Mouse (Mus musculus) adrenal gland, postnatal 25 days (tissue): Measurements from ENCODE around the gene Atp10b. TPM values are rescaled to one million over a fixed set of nuclear protein-coding genes. Genes with fewer than 3 reads are reported as not detected.
"Not testable (repeated sequence)": the region's sequence is repeated elsewhere in the genome, so short reads cannot be mapped to it uniquely, and the experiment has no call there.

Source experiments
- DNase-seq: peaks from one replicate; pipeline ENCODE4 v3.0.0; 2021; ENCODE audit warnings: mixed read lengths
- long read RNA-seq: library from polyadenylated mRNA; stranded (forward); transcript quantifications from one replicate; pipeline ENCODE4 v2.0.0, GENCODE M21; 2021
- total RNA-seq: library from RNA; stranded (reverse); gene quantifications from 2 replicates; pipeline ENCODE4 v1.2.3, GENCODE M21; 2021

Atp10b gene
- 0.18 TPM in 1 of 2 replicates, not detected in the other for total RNA-seq
- long read RNA-seq: 0 reads

- DNase-seq: no peak
Measured at GRCm38 (mm10) chr11:43149577-43149976, at the start of gene Atp10b. TSS of gene Atp10b (plus strand) at chr11:43149877.

- no peak for DNase-seq
Measured at GRCm38 (mm10) chr11:43101357-43101756, 48.3 kb upstream of the Atp10b start.

- no peak for DNase-seq
Measured at GRCm38 (mm10) chr11:43125908-43126477, 23.7 kb upstream of the Atp10b start.

GRCm38 (mm10) chr11:43126573-43126972, 23.1 kb upstream of the Atp10b start:
- DNase-seq: not testable (repeated sequence)

- no peak for DNase-seq
Measured at GRCm38 (mm10) chr11:43141296-43141695, 8.4 kb upstream of the Atp10b start.

GRCm38 (mm10) chr11:43142811-43143210, 6.9 kb upstream of the Atp10b start:
- DNase-seq: no peak

GRCm38 (mm10) chr11:43144178-43144577, 5.5 kb upstream of the Atp10b start:
- no peak for DNase-seq

GRCm38 (mm10) chr11:43144882-43145281, 4.8 kb upstream of the Atp10b start:
- not testable (repeated sequence) for DNase-seq

- DNase-seq: peak; percentile 38
Measured at GRCm38 (mm10) chr11:43147380-43147779, 2.3 kb upstream of the Atp10b start.

- DNase-seq: no peak
Measured at GRCm38 (mm10) chr11:43148341-43148740, 1.3 kb upstream of the Atp10b start.

- DNase-seq: no peak
Measured at GRCm38 (mm10) chr11:43155004-43155403, 5.3 kb downstream of the Atp10b start.

- no peak for DNase-seq
Measured at GRCm38 (mm10) chr11:43155417-43155816, 5.7 kb downstream of the Atp10b start.

GRCm38 (mm10) chr11:43158814-43159213, 9.1 kb downstream of the Atp10b start:
- DNase-seq: no peak

GRCm38 (mm10) chr11:43160188-43160942, 10.7 kb downstream of the Atp10b start:
- DNase-seq: no peak

GRCm38 (mm10) chr11:43170601-43171000, 20.9 kb downstream of the Atp10b start:
- no peak for DNase-seq

- DNase-seq: no peak
Measured at GRCm38 (mm10) chr11:43174359-43175116, 24.9 kb downstream of the Atp10b start.

GRCm38 (mm10) chr11:43182401-43182800, 32.7 kb downstream of the Atp10b start:
- DNase-seq: no peak

GRCm38 (mm10) chr11:43182816-43183215, 33.1 kb downstream of the Atp10b start:
- no peak for DNase-seq

- DNase-seq: no peak
Measured at GRCm38 (mm10) chr11:43183457-43183856, 33.8 kb downstream of the Atp10b start.

- peak; percentile 41 for DNase-seq
Measured at GRCm38 (mm10) chr11:43186291-43186690, 36.6 kb downstream of the Atp10b start.

GRCm38 (mm10) chr11:43189817-43190593, 40.3 kb downstream of the Atp10b start:
- no peak for DNase-seq

GRCm38 (mm10) chr11:43198811-43199210, 49.1 kb downstream of the Atp10b start:
- no peak for DNase-seq
